Mouse (Mus musculus): Measurements from ENCODE around the gene Tnnt1. TPM values are rescaled to one million over a fixed set of nuclear protein-coding genes. Genes with fewer than 3 reads are reported as not detected.

The Tnnt1 gene
- polyA plus RNA-seq, 1 experiment from 2014 or later = 10.8 TPM

GRCm38 (mm10) chr7:4523205-4524130 is 7.3 kb upstream of the Tnnt1 start:
- no peak for TF ChIP-seq CTCF (IDR thresholded peaks at IDR 0.05; ENCODE audit: low read depth)
- ATAC-seq (replicated peaks; ENCODE audit: low FRiP score, low read depth) = no peak
- Histone ChIP-seq H3K4me1 (replicated peaks; ENCODE audit: insufficient read depth, low read length) (peaks cover 9% of the 10 kb centered on the region; the same call in 1 of the 2 replicates), H3K4me3 (replicated peaks; ENCODE audit: low read depth, low read length) (no peak overlapping the region), H3K36me3 (ENCODE audit: insufficient read depth, low read length) (no peaks in the 10 kb centered on the region), H3K9me3 (replicated peaks; ENCODE audit: low read length) (no peaks in the 10 kb centered on the region), H3K9ac (ENCODE audit: low read depth, low read length) (no peak overlapping the region), H3K4me2 (ENCODE audit: low read length) (no peak overlapping the region), H3K27ac (no peak overlapping the region), H3K27me3 (ENCODE audit: insufficient read depth, low read length) (no peaks in the 10 kb centered on the region)
- WGBS = 87% methylated on average over 33 of the region's 33 CpGs
- DNase-seq (ENCODE audit: low spot score) = no peak

- H3K27ac ChIP-seq = no peak overlapping the region
- 72% methylated on average over 6 of the region's 6 CpGs for WGBS
- TF ChIP-seq CTCF (IDR thresholded peaks at IDR 0.05; ENCODE audit: low read depth) = no peak
Measured at GRCm38 (mm10) chr7:4522292-4522691, 6.1 kb upstream of the Tnnt1 start.

GRCm38 (mm10) chr7:4521231-4522003 is 5.2 kb upstream of the Tnnt1 start:
- WGBS = 33% methylated on average over 32 of the region's 32 CpGs
- Histone ChIP-seq H3K27me3 (ENCODE audit: insufficient read depth, low read length) (no peaks in the 10 kb centered on the region), H3K27ac (no peak overlapping the region), H3K36me3 (ENCODE audit: insufficient read depth, low read length) (no peaks in the 10 kb centered on the region), H3K4me1 (replicated peaks; ENCODE audit: insufficient read depth, low read length) (peaks cover 8% of the 10 kb centered on the region; the same call in 1 of the 2 replicates), H3K9me3 (replicated peaks; ENCODE audit: low read length) (no peaks in the 10 kb centered on the region), H3K4me2 (ENCODE audit: low read length) (peak overlapping the region; percentile 52), H3K9ac (ENCODE audit: low read depth, low read length) (0 out of 2 replicates have a peak overlapping the region, but pooled peaks have one; percentile 35), H3K4me3 (replicated peaks; ENCODE audit: low read depth, low read length) (peak overlapping the region; percentile 8; the same call in 1 of the 2 replicates)
- TF ChIP-seq CTCF (IDR thresholded peaks at IDR 0.05; ENCODE audit: low read depth) = peak; percentile 24; the same call in 1 of the 2 replicates
- no peak for ATAC-seq (replicated peaks; ENCODE audit: low FRiP score, low read depth)
- DNase-seq (ENCODE audit: low spot score) = no peak

More at GRCm38 (mm10) chr7:4522292-4522691, 6.1 kb upstream of the Tnnt1 start:
- Histone ChIP-seq H3K4me1 (replicated peaks; ENCODE audit: insufficient read depth, low read length) (peaks cover 9% of the 10 kb centered on the region; the same call in 1 of the 2 replicates), H3K36me3 (ENCODE audit: insufficient read depth, low read length) (no peaks in the 10 kb centered on the region), H3K9me3 (replicated peaks; ENCODE audit: low read length) (no peaks in the 10 kb centered on the region), H3K9ac (ENCODE audit: low read depth, low read length) (no peak overlapping the region), H3K4me2 (ENCODE audit: low read length) (no peak overlapping the region), H3K27me3 (ENCODE audit: insufficient read depth, low read length) (no peaks in the 10 kb centered on the region), H3K4me3 (replicated peaks; ENCODE audit: low read depth, low read length) (no peak overlapping the region)
- DNase-seq (ENCODE audit: low spot score) = no peak
- no peak for ATAC-seq (replicated peaks; ENCODE audit: low FRiP score, low read depth)

GRCm38 (mm10) chr7:4518487-4518886 is 2.3 kb upstream of the Tnnt1 start:
- WGBS = 79% methylated on average over 1 of the region's 1 CpGs
- no peak for TF ChIP-seq CTCF (IDR thresholded peaks at IDR 0.05; ENCODE audit: low read depth)
- Histone ChIP-seq H3K4me3 (replicated peaks; ENCODE audit: low read depth, low read length) (no peak overlapping the region), H3K27ac (no peak overlapping the region), H3K4me1 (replicated peaks; ENCODE audit: insufficient read depth, low read length) (peaks cover 17% of the 10 kb centered on the region; the same call in 1 of the 2 replicates), H3K9ac (ENCODE audit: low read depth, low read length) (no peak overlapping the region), H3K9me3 (replicated peaks; ENCODE audit: low read length) (no peaks in the 10 kb centered on the region), H3K27me3 (ENCODE audit: insufficient read depth, low read length) (no peaks in the 10 kb centered on the region), H3K4me2 (ENCODE audit: low read length) (no peak overlapping the region), H3K36me3 (ENCODE audit: insufficient read depth, low read length) (no peaks in the 10 kb centered on the region)
- ATAC-seq (replicated peaks; ENCODE audit: low FRiP score, low read depth) = no peak
- DNase-seq (ENCODE audit: low spot score) = no peak

GRCm38 (mm10) chr7:4515853-4516252 is 329 bp downstream of the Tnnt1 start:
- Histone ChIP-seq H3K27me3 (ENCODE audit: insufficient read depth, low read length) (no peaks in the 10 kb centered on the region), H3K9me3 (replicated peaks; ENCODE audit: low read length) (no peaks in the 10 kb centered on the region), H3K4me1 (replicated peaks; ENCODE audit: insufficient read depth, low read length) (peaks cover 14% of the 10 kb centered on the region; the same call in 1 of the 2 replicates), H3K36me3 (ENCODE audit: insufficient read depth, low read length) (no peaks in the 10 kb centered on the region), H3K9ac (ENCODE audit: low read depth, low read length) (no peak overlapping the region), H3K4me3 (replicated peaks; ENCODE audit: low read depth, low read length) (no peak overlapping the region), H3K4me2 (ENCODE audit: low read length) (no peak overlapping the region), H3K27ac (no peak overlapping the region)
- ATAC-seq (replicated peaks; ENCODE audit: low FRiP score, low read depth) (no peak), DNase-seq (ENCODE audit: low spot score) (no peak)
- TF ChIP-seq CTCF (IDR thresholded peaks at IDR 0.05; ENCODE audit: low read depth) = no peak
- 46% methylated on average over 6 of the region's 6 CpGs for WGBS

All from kidney, postnatal 0 days (tissue).